Mouse (Mus musculus) hindbrain, embryonic 15.5 days (tissue): ENCODE data around the gene Tox3. TPM values are rescaled to one million over a fixed set of nuclear protein-coding genes. Genes with fewer than 3 reads are reported as not detected.
A peak's percentile ranks its signal among the peaks of the same experiment; 100 is the strongest.

Experiments used
- ATAC-seq: fragments of 200-750 bp; cut with Nextera tagmentation; 2 replicates; pipeline ENCODE4 v1.8.0; 2017; ENCODE audit warnings: low read depth, moderate number of reproducible peaks, moderate TSS enrichment; ENCODE audit not compliant: low FRiP score
- H3K27ac ChIP-seq: fragments of 300-500 bp; sonication (generic); replicated peaks from 2 replicates; pipeline ENCODE4 v1.5.1; 2015; ENCODE audit warnings: mild to moderate bottlenecking, inconsistent platforms
- H3K27me3 ChIP-seq: fragments of 300-500 bp; sonication (generic); 2 replicates; pipeline ENCODE4 v1.6.1; 2015; ENCODE audit warnings: control low read depth, inconsistent platforms
- H3K36me3 ChIP-seq: fragments of 300-500 bp; sonication (generic); 2 replicates; pipeline ENCODE4 v1.6.1; 2015; ENCODE audit warnings: control low read depth, inconsistent platforms
- H3K4me1 ChIP-seq: fragments of 300-500 bp; sonication (generic); replicated peaks from 2 replicates; pipeline ENCODE4 v1.6.1; 2015; ENCODE audit warnings: control low read depth, inconsistent platforms
- H3K4me2 ChIP-seq: fragments of 300-500 bp; sonication (generic); 2 replicates; pipeline ENCODE4 v1.6.1; 2015; ENCODE audit warnings: moderate library complexity, mild to moderate bottlenecking, inconsistent platforms
- H3K4me3 ChIP-seq: fragments of 300-500 bp; sonication (generic); 2 replicates; pipeline ENCODE4 v1.5.1; 2015; ENCODE audit warnings: mild to moderate bottlenecking, inconsistent platforms
- H3K9ac ChIP-seq: fragments of 300-500 bp; sonication (generic); 2 replicates; pipeline ENCODE4 v1.6.1; 2015; ENCODE audit warnings: inconsistent platforms
- H3K9me3 ChIP-seq: fragments of 300-500 bp; sonication (generic); 2 replicates; pipeline ENCODE4 v1.6.1; 2016; ENCODE audit warnings: control low read depth, inconsistent platforms
- WGBS: fragments of 180-500 bp; shearing (Covaris S2); methylation state at CpG from one replicate; pipeline ENCODE4 v1.1.7; 2015; 5-methylcytosine and 5-hydroxymethylcytosine counted together
- polyA plus RNA-seq: library from polyadenylated mRNA; unstranded; fragments of >200 nt; fragmentation: Nextera tagmentation; extraction: Ambion mirVana; gene quantifications from 2 replicates; pipeline ENCODE4 v1.2.1, GENCODE M21; 2015

Tox3 gene
- polyA plus RNA-seq, 1 experiment from 2014 or later = 28.0 TPM

GRCm38 (mm10) chr8:90352991-90353390, 4.8 kb upstream of the Tox3 start:
- WGBS = 50% methylated on average over 2 of the region's 2 CpGs
- H3K27me3 ChIP-seq = no peaks in the 10 kb centered on the region
- H3K4me3 ChIP-seq = no peak overlapping the region
- H3K4me1 ChIP-seq = peaks cover 28% of the 10 kb centered on the region
- H3K27ac ChIP-seq = no peak overlapping the region
- no peaks in the 10 kb centered on the region for H3K36me3 ChIP-seq
- H3K4me2 ChIP-seq = no peak overlapping the region
- no peak for ATAC-seq
- H3K9ac ChIP-seq = no peak overlapping the region
- no peaks in the 10 kb centered on the region for H3K9me3 ChIP-seq

GRCm38 (mm10) chr8:90349709-90350562, 1.8 kb upstream of the Tox3 start:
- WGBS = 18% methylated on average over 13 of the region's 13 CpGs
- peaks cover 46% of the 10 kb centered on the region for H3K4me1 ChIP-seq
- no peaks in the 10 kb centered on the region for H3K27me3 ChIP-seq
- H3K9ac ChIP-seq = no peak overlapping the region
- no peak overlapping the region for H3K4me2 ChIP-seq
- no peaks in the 10 kb centered on the region for H3K36me3 ChIP-seq
- no peaks in the 10 kb centered on the region for H3K9me3 ChIP-seq
- ATAC-seq = no peak
- no peak overlapping the region for H3K27ac ChIP-seq
- no peak overlapping the region for H3K4me3 ChIP-seq

- ATAC-seq = no peak
- WGBS = 13% methylated on average over 11 of the region's 11 CpGs
- H3K27me3 ChIP-seq = no peaks in the 10 kb centered on the region
Observed at GRCm38 (mm10) chr8:90348926-90349683, 962 bp upstream of the Tox3 start.

GRCm38 (mm10) chr8:90347581-90348177, 464 bp downstream of the Tox3 start:
- Histone ChIP-seq H3K4me1 (peaks cover 35% of the 10 kb centered on the region), H3K4me3 (peak overlapping the region; percentile 86), H3K27ac (peak overlapping the region; percentile 93), H3K9me3 (no peaks in the 10 kb centered on the region), H3K4me2 (peak overlapping the region; percentile 80), H3K9ac (peak overlapping the region; percentile 90), H3K27me3 (no peaks in the 10 kb centered on the region), H3K36me3 (no peaks in the 10 kb centered on the region)
- ATAC-seq = peak; percentile 60
- WGBS = 1% methylated on average over 47 of the region's 66 CpGs

More at GRCm38 (mm10) chr8:90348926-90349683, 962 bp upstream of the Tox3 start:
- Histone ChIP-seq H3K4me3 (peak overlapping the region; percentile 86), H3K36me3 (no peaks in the 10 kb centered on the region), H3K27ac (peak overlapping the region; percentile 93), H3K4me1 (peaks cover 42% of the 10 kb centered on the region), H3K4me2 (peak overlapping the region; percentile 80), H3K9ac (peak overlapping the region; percentile 90; the same call in 1 of the 2 replicates), H3K9me3 (no peaks in the 10 kb centered on the region)

- ATAC-seq = no peak
Observed at GRCm38 (mm10) chr8:90346880-90347535, 1.1 kb downstream of the Tox3 start.

GRCm38 (mm10) chr8:90346138-90346879, 1.8 kb downstream of the Tox3 start:
- H3K27me3 ChIP-seq = no peaks in the 10 kb centered on the region
- 9% methylated on average over 13 of the region's 13 CpGs for WGBS
- H3K4me2 ChIP-seq = peak overlapping the region; percentile 80
- H3K27ac ChIP-seq = peak overlapping the region; percentile 93
- no peaks in the 10 kb centered on the region for H3K36me3 ChIP-seq
- peak overlapping the region; percentile 86 for H3K4me3 ChIP-seq
- peak overlapping the region; percentile 90 for H3K9ac ChIP-seq
- ATAC-seq = no peak
- no peaks in the 10 kb centered on the region for H3K9me3 ChIP-seq
- H3K4me1 ChIP-seq = peaks cover 35% of the 10 kb centered on the region

More at GRCm38 (mm10) chr8:90346880-90347535, 1.1 kb downstream of the Tox3 start:
- Histone ChIP-seq H3K4me1 (peaks cover 35% of the 10 kb centered on the region), H3K27ac (peak overlapping the region; percentile 93), H3K9me3 (no peaks in the 10 kb centered on the region), H3K36me3 (no peaks in the 10 kb centered on the region), H3K27me3 (no peaks in the 10 kb centered on the region), H3K4me2 (peak overlapping the region; percentile 80), H3K4me3 (peak overlapping the region; percentile 86), H3K9ac (peak overlapping the region; percentile 90)
- under 1% methylated on average over 21 of the region's 21 CpGs for WGBS

- no peak overlapping the region for H3K4me2 ChIP-seq
- H3K4me1 ChIP-seq = peaks cover 15% of the 10 kb centered on the region; the same call in 1 of the 2 replicates
- H3K36me3 ChIP-seq = peaks cover 4% of the 10 kb centered on the region; the same call in 1 of the 2 replicates
- no peak overlapping the region for H3K9ac ChIP-seq
- WGBS = 64% methylated on average over 7 of the region's 7 CpGs
- no peaks in the 10 kb centered on the region for H3K27me3 ChIP-seq
- no peaks in the 10 kb centered on the region for H3K9me3 ChIP-seq
- no peak overlapping the region for H3K27ac ChIP-seq
- H3K4me3 ChIP-seq = no peak overlapping the region
- ATAC-seq = no peak
Observed at GRCm38 (mm10) chr8:90330377-90331285, 17.5 kb downstream of the Tox3 start.

- 0 out of 2 replicates have a peak overlapping the region, but pooled peaks have one; percentile 23 for H3K27ac ChIP-seq
- H3K4me2 ChIP-seq = no peak overlapping the region
- H3K9me3 ChIP-seq = no peaks in the 10 kb centered on the region
- WGBS = 23% methylated on average over 4 of the region's 4 CpGs
- ATAC-seq = no peak
- peaks cover 24% of the 10 kb centered on the region for H3K4me1 ChIP-seq
- no peaks in the 10 kb centered on the region for H3K36me3 ChIP-seq
- H3K27me3 ChIP-seq = no peaks in the 10 kb centered on the region
- no peak overlapping the region for H3K9ac ChIP-seq
- H3K4me3 ChIP-seq = no peak overlapping the region
Observed at GRCm38 (mm10) chr8:90323824-90324223, 24.3 kb downstream of the Tox3 start.

- Histone ChIP-seq H3K4me3 (no peak overlapping the region), H3K27ac (no peak overlapping the region), H3K9me3 (no peaks in the 10 kb centered on the region), H3K27me3 (no peaks in the 10 kb centered on the region), H3K36me3 (no peaks in the 10 kb centered on the region), H3K4me1 (peaks cover 24% of the 10 kb centered on the region), H3K4me2 (no peak overlapping the region), H3K9ac (no peak overlapping the region)
- 66% methylated on average over 8 of the region's 8 CpGs for WGBS
- no peak for ATAC-seq
Observed at GRCm38 (mm10) chr8:90322701-90323439, 25.3 kb downstream of the Tox3 start.

GRCm38 (mm10) chr8:90321255-90321654, 26.9 kb downstream of the Tox3 start:
- Histone ChIP-seq H3K9me3 (no peaks in the 10 kb centered on the region), H3K9ac (no peak overlapping the region), H3K27me3 (no peaks in the 10 kb centered on the region), H3K4me2 (no peak overlapping the region), H3K4me1 (peaks cover 24% of the 10 kb centered on the region), H3K4me3 (no peak overlapping the region), H3K36me3 (no peaks in the 10 kb centered on the region), H3K27ac (no peak overlapping the region)
- ATAC-seq = no peak
- 91% methylated on average over 1 of the region's 1 CpGs for WGBS
